Mouse (Mus musculus): ENCODE results near the gene Syvn1. TPM values are rescaled to one million over a fixed set of nuclear protein-coding genes. Genes with fewer than 3 reads are reported as not detected.

Syvn1 gene
- polyA plus RNA-seq, 1 experiment from 2014 or later = 34.3 TPM

Small RNA genes within 50 kb of the gene (microRNA-seq; reads per million reads assigned to microRNA genes)
- 0.87 reads per million for gene Mir6988

Other genes with a start within 250 kb of the Syvn1 start
- 13.8 and 23.4 TPM in 2 replicates for gene Frmd8, start 171.3 kb upstream of the Syvn1 start, polyA plus RNA-seq (2015; fragmentation: Nextera tagmentation; extraction: Ambion mirVana)
- 2.0 and 3.9 TPM in 2 replicates for gene Slc25a45, start 168.8 kb upstream of the Syvn1 start, polyA plus RNA-seq (2015; fragmentation: Nextera tagmentation; extraction: Ambion mirVana)
- 8.9 and 10.0 TPM in 2 replicates for gene Tigd3, start 152.4 kb upstream of the Syvn1 start, polyA plus RNA-seq (2015; fragmentation: Nextera tagmentation; extraction: Ambion mirVana)
- gene Dpf2, start 133.6 kb upstream of the Syvn1 start, polyA plus RNA-seq (2015; fragmentation: Nextera tagmentation; extraction: Ambion mirVana) = 95.7 and 115 TPM in 2 replicates
- gene Cdc42ep2, start 121.8 kb upstream of the Syvn1 start, polyA plus RNA-seq (2015; fragmentation: Nextera tagmentation; extraction: Ambion mirVana) = 19.3 and 20.9 TPM in 2 replicates
- 19.9 and 34.3 TPM in 2 replicates for gene Pola2, start 82.4 kb upstream of the Syvn1 start, polyA plus RNA-seq (2015; fragmentation: Nextera tagmentation; extraction: Ambion mirVana)
- not detected in 2 replicates for gene Slc22a20, start 60.4 kb upstream of the Syvn1 start, polyA plus RNA-seq (2015; fragmentation: Nextera tagmentation; extraction: Ambion mirVana)
- 6.4 and 12.3 TPM in 2 replicates for gene Capn1, start 30.7 kb upstream of the Syvn1 start, polyA plus RNA-seq (2015; fragmentation: Nextera tagmentation; extraction: Ambion mirVana)
- 60.1 and 66.9 TPM in 2 replicates for gene Mrpl49, start 11.2 kb downstream of the Syvn1 start, polyA plus RNA-seq (2015; fragmentation: Nextera tagmentation; extraction: Ambion mirVana)
- 522 and 591 TPM in 2 replicates for gene Fau, start 11.3 kb downstream of the Syvn1 start, polyA plus RNA-seq (2015; fragmentation: Nextera tagmentation; extraction: Ambion mirVana)
- gene Znhit2, start 14.6 kb downstream of the Syvn1 start, polyA plus RNA-seq (2015; fragmentation: Nextera tagmentation; extraction: Ambion mirVana) = 30.4 and 31.2 TPM in 2 replicates
- 51.2 and 61.6 TPM in 2 replicates for gene Tm7sf2, start 21.8 kb downstream of the Syvn1 start, polyA plus RNA-seq (2015; fragmentation: Nextera tagmentation; extraction: Ambion mirVana)
- gene Vps51, start 30.7 kb downstream of the Syvn1 start, polyA plus RNA-seq (2015; fragmentation: Nextera tagmentation; extraction: Ambion mirVana) = 80.8 and 83.8 TPM in 2 replicates
- not detected in 2 replicates for gene Tmem262, start 33.5 kb downstream of the Syvn1 start, polyA plus RNA-seq (2015; fragmentation: Nextera tagmentation; extraction: Ambion mirVana)
- gene Gm28374, start 35.7 kb downstream of the Syvn1 start, polyA plus RNA-seq (2015; fragmentation: Nextera tagmentation; extraction: Ambion mirVana) = 0.96 and 1.5 TPM in 2 replicates
- 78.3 and 78.4 TPM in 2 replicates for gene Zfpl1, start 38.4 kb downstream of the Syvn1 start, polyA plus RNA-seq (2015; fragmentation: Nextera tagmentation; extraction: Ambion mirVana)
- 4.9 and 15.5 TPM in 2 replicates for gene Cdca5, start 38.4 kb downstream of the Syvn1 start, polyA plus RNA-seq (2015; fragmentation: Nextera tagmentation; extraction: Ambion mirVana)
- not detected in 2 replicates for gene AC131692.1, start 47.8 kb downstream of the Syvn1 start, polyA plus RNA-seq (2015; fragmentation: Nextera tagmentation; extraction: Ambion mirVana)
- gene Naaladl1, start 59.2 kb downstream of the Syvn1 start, polyA plus RNA-seq (2015; fragmentation: Nextera tagmentation; extraction: Ambion mirVana) = 0.42 and 4.1 TPM in 2 replicates
- gene Sac3d1, start 72.1 kb downstream of the Syvn1 start, polyA plus RNA-seq (2015; fragmentation: Nextera tagmentation; extraction: Ambion mirVana) = 52.7 and 53.4 TPM in 2 replicates
- 59.6 and 62.2 TPM in 2 replicates for gene Snx15, start 81.7 kb downstream of the Syvn1 start, polyA plus RNA-seq (2015; fragmentation: Nextera tagmentation; extraction: Ambion mirVana)
- 0.42 TPM in 1 of 2 replicates, not detected in the other for gene Batf2, start 94.4 kb downstream of the Syvn1 start, polyA plus RNA-seq (2015; fragmentation: Nextera tagmentation; extraction: Ambion mirVana)
- gene Arl2, start 95.0 kb downstream of the Syvn1 start, polyA plus RNA-seq (2015; fragmentation: Nextera tagmentation; extraction: Ambion mirVana) = 139 and 157 TPM in 2 replicates
- gene Majin, start 137.8 kb downstream of the Syvn1 start, polyA plus RNA-seq (2015; fragmentation: Nextera tagmentation; extraction: Ambion mirVana) = not detected in 2 replicates
- 0.75 TPM in 1 of 2 replicates, not detected in the other for gene Gpha2, start 179.8 kb downstream of the Syvn1 start, polyA plus RNA-seq (2015; fragmentation: Nextera tagmentation; extraction: Ambion mirVana)
- 127 and 156 TPM in 2 replicates for gene Ppp2r5b, start 189.3 kb downstream of the Syvn1 start, polyA plus RNA-seq (2015; fragmentation: Nextera tagmentation; extraction: Ambion mirVana)
- gene Atg2a, start 195.1 kb downstream of the Syvn1 start, polyA plus RNA-seq (2015; fragmentation: Nextera tagmentation; extraction: Ambion mirVana) = 12.5 and 12.9 TPM in 2 replicates
- 80.6 and 87.7 TPM in 2 replicates for gene Ehd1, start 230.1 kb downstream of the Syvn1 start, polyA plus RNA-seq (2015; fragmentation: Nextera tagmentation; extraction: Ambion mirVana)

Data from neural tube, embryonic 15.5 days (tissue).